Mouse (Mus musculus) embryonic facial prominence, embryonic 14.5 days (tissue): ENCODE results near the gene Tpx2. TPM values are rescaled to one million over a fixed set of nuclear protein-coding genes. Genes with fewer than 3 reads are reported as not detected.
A peak's percentile ranks its signal among the peaks of the same experiment; 100 is the strongest.

Experiments used
- ATAC-seq: fragments of 200-750 bp; cut with Nextera tagmentation; 2 replicates; pipeline ENCODE4 v1.8.0; 2017; ENCODE audit warnings: low read depth, moderate number of reproducible peaks, moderate TSS enrichment
- DNase-seq: peaks from one replicate; pipeline ENCODE4 v3.0.0-alpha.2; 2015; ENCODE audit warnings: low spot score
- H3K27ac ChIP-seq: fragments of 300-500 bp; sonication (generic); replicated peaks from 2 replicates; pipeline ENCODE4 v1.5.1; 2014; ENCODE audit warnings: low read depth, mild to moderate bottlenecking, low read length, moderate library complexity
- H3K27me3 ChIP-seq: fragments of 300-500 bp; sonication (generic); replicated peaks from 2 replicates; pipeline ENCODE4 v1.6.1; 2014; ENCODE audit warnings: low read length; ENCODE audit not compliant: control insufficient read depth, insufficient read depth
- H3K36me3 ChIP-seq: fragments of 300-500 bp; sonication (generic); 2 replicates; pipeline ENCODE4 v1.6.1; 2014; ENCODE audit warnings: low read length, mixed read lengths; ENCODE audit not compliant: control insufficient read depth, insufficient read depth
- H3K4me1 ChIP-seq: fragments of 300-500 bp; sonication (generic); 2 replicates; pipeline ENCODE4 v1.6.1; 2014; ENCODE audit warnings: antibody characterized with exemption, low read length; ENCODE audit not compliant: control insufficient read depth, insufficient read depth
- H3K4me2 ChIP-seq: fragments of 300-500 bp; sonication (generic); 2 replicates; pipeline ENCODE4 v1.6.1; 2014; ENCODE audit warnings: low read depth, mild to moderate bottlenecking, low read length, moderate library complexity, mixed read lengths
- H3K4me3 ChIP-seq: fragments of 300-500 bp; sonication (generic); 2 replicates; pipeline ENCODE4 v1.5.1; 2014; ENCODE audit warnings: low read depth, mild to moderate bottlenecking, low read length
- H3K9ac ChIP-seq: fragments of 300-500 bp; sonication (generic); 2 replicates; pipeline ENCODE4 v1.6.1; 2014; ENCODE audit warnings: low read depth, mild to moderate bottlenecking, low read length, moderate library complexity, mixed read lengths
- H3K9me3 ChIP-seq: fragments of 300-500 bp; sonication (generic); 2 replicates; pipeline ENCODE4 v1.6.1; 2016; ENCODE audit warnings: low read length; ENCODE audit not compliant: control insufficient read depth
- WGBS: fragments of 180-500 bp; shearing (Covaris S2); extraction: QIAGEN DNeasy Blood & Tissue Kit; methylation state at CpG from one replicate; pipeline ENCODE4 v1.1.7; 2014; 5-methylcytosine and 5-hydroxymethylcytosine counted together
- polyA plus RNA-seq: library from polyadenylated mRNA; unstranded; fragments of >200 nt; fragmentation: Nextera tagmentation; extraction: Ambion mirVana; gene quantifications from 2 replicates; pipeline ENCODE4 v1.2.1, GENCODE M21; 2014

Gene Tpx2
- polyA plus RNA-seq, 1 experiment from 2014 or later, result 69.3 TPM

GRCm38 (mm10) chr2:152931456-152932160, 83.8 kb downstream of the Tpx2 start:
- Histone ChIP-seq H3K4me2 (no peak overlapping the region), H3K27me3 (no peaks in the 10 kb centered on the region), H3K9ac (no peak overlapping the region), H3K4me1 (peaks cover 8% of the 10 kb centered on the region; the same call in 1 of the 2 replicates), H3K4me3 (no peak overlapping the region), H3K9me3 (no peaks in the 10 kb centered on the region), H3K36me3 (no peaks in the 10 kb centered on the region), H3K27ac (no peak overlapping the region)
- DNase-seq (no peak), ATAC-seq (no peak)
- 64% methylated on average over 12 of the region's 12 CpGs for WGBS

- H3K4me1 ChIP-seq, result peaks cover 8% of the 10 kb centered on the region; the same call in 1 of the 2 replicates
- no peaks in the 10 kb centered on the region for H3K36me3 ChIP-seq
- no peaks in the 10 kb centered on the region for H3K27me3 ChIP-seq
- ATAC-seq, result no peak
- DNase-seq, result no peak
- no peak within 1 kb of the TSS for H3K4me2 ChIP-seq
- H3K4me3 ChIP-seq, result no peak within 1 kb of the TSS
- H3K9me3 ChIP-seq, result no peaks in the 10 kb centered on the region
- H3K9ac ChIP-seq, result no peak within 1 kb of the TSS
- H3K27ac ChIP-seq, result no peak within 1 kb of the TSS
- WGBS, result 29% methylated on average over 9 of the region's 9 CpGs
Observed at GRCm38 (mm10) chr2:152933048-152933447, 85.3 kb downstream of the Tpx2 start, which contains the start of gene Foxs1. Gene Foxs1 (minus strand): TSS chr2:152933208.

- WGBS, result 16% methylated on average over 5 of the region's 5 CpGs
- Histone ChIP-seq H3K9ac (no peak overlapping the region), H3K27me3 (no peaks in the 10 kb centered on the region), H3K27ac (no peak overlapping the region), H3K4me1 (0 out of 2 replicates have a peak, but pooled peaks cover 4% of the 10 kb centered on the region), H3K36me3 (no peaks in the 10 kb centered on the region), H3K4me3 (no peak overlapping the region), H3K4me2 (no peak overlapping the region), H3K9me3 (no peaks in the 10 kb centered on the region)
- no peak for DNase-seq
- no peak; the same call in 1 of the 2 replicates for ATAC-seq
Observed at GRCm38 (mm10) chr2:152933614-152934013, 85.8 kb downstream of the Tpx2 start.

GRCm38 (mm10) chr2:152939846-152940245, 92.1 kb downstream of the Tpx2 start:
- H3K9me3 ChIP-seq, result no peaks in the 10 kb centered on the region
- no peak overlapping the region for H3K4me3 ChIP-seq
- peaks cover 51% of the 10 kb centered on the region for H3K27me3 ChIP-seq
- no peak overlapping the region for H3K9ac ChIP-seq
- H3K4me1 ChIP-seq, result no peaks in the 10 kb centered on the region; the same call in 1 of the 2 replicates
- no peak for DNase-seq
- no peak overlapping the region for H3K4me2 ChIP-seq
- no peaks in the 10 kb centered on the region for H3K36me3 ChIP-seq
- ATAC-seq, result no peak
- WGBS, result 13% methylated on average over 4 of the region's 4 CpGs
- no peak overlapping the region for H3K27ac ChIP-seq

GRCm38 (mm10) chr2:152941106-152941505, 93.3 kb downstream of the Tpx2 start:
- 71% methylated on average over 6 of the region's 6 CpGs for WGBS
- no peak for ATAC-seq
- Histone ChIP-seq H3K36me3 (no peaks in the 10 kb centered on the region), H3K27ac (no peak overlapping the region), H3K9ac (no peak overlapping the region), H3K27me3 (peaks cover 63% of the 10 kb centered on the region), H3K4me3 (no peak overlapping the region), H3K9me3 (no peaks in the 10 kb centered on the region), H3K4me2 (no peak overlapping the region), H3K4me1 (no peaks in the 10 kb centered on the region; the same call in 1 of the 2 replicates)
- no peak for DNase-seq

GRCm38 (mm10) chr2:152941776-152942175, 94.0 kb downstream of the Tpx2 start:
- H3K4me1 ChIP-seq, result no peaks in the 10 kb centered on the region; the same call in 1 of the 2 replicates
- H3K4me3 ChIP-seq, result no peak overlapping the region
- ATAC-seq (no peak), DNase-seq (no peak)
- H3K4me2 ChIP-seq, result no peak overlapping the region
- no peak overlapping the region for H3K9ac ChIP-seq
- WGBS, result 29% methylated on average over 7 of the region's 7 CpGs
- peaks cover 67% of the 10 kb centered on the region for H3K27me3 ChIP-seq
- no peaks in the 10 kb centered on the region for H3K36me3 ChIP-seq
- no peaks in the 10 kb centered on the region for H3K9me3 ChIP-seq
- H3K27ac ChIP-seq, result no peak overlapping the region

GRCm38 (mm10) chr2:152942898-152943515, 95.2 kb downstream of the Tpx2 start:
- 0 out of 2 replicates have a peak, but pooled peaks have one; percentile 18 for ATAC-seq

GRCm38 (mm10) chr2:152943568-152943967, 95.8 kb downstream of the Tpx2 start:
- H3K4me3 ChIP-seq, result peak overlapping the region; percentile 44
- no peaks in the 10 kb centered on the region for H3K9me3 ChIP-seq
- peaks cover 67% of the 10 kb centered on the region for H3K27me3 ChIP-seq
- H3K4me1 ChIP-seq, result no peaks in the 10 kb centered on the region; the same call in 1 of the 2 replicates
- peak overlapping the region; percentile 88 for H3K4me2 ChIP-seq
- WGBS, result 7% methylated on average over 8 of the region's 8 CpGs
- DNase-seq (no peak), ATAC-seq (no peak)
- H3K27ac ChIP-seq, result no peak overlapping the region
- 0 out of 2 replicates have a peak overlapping the region, but pooled peaks have one; percentile 48 for H3K9ac ChIP-seq
- H3K36me3 ChIP-seq, result no peaks in the 10 kb centered on the region

More at GRCm38 (mm10) chr2:152942898-152943515, 95.2 kb downstream of the Tpx2 start:
- peak overlapping the region; percentile 48 for H3K9ac ChIP-seq
- H3K4me1 ChIP-seq, result no peaks in the 10 kb centered on the region; the same call in 1 of the 2 replicates
- no peak for DNase-seq
- H3K4me3 ChIP-seq, result peak overlapping the region; percentile 44
- 0% methylated on average over 19 of the region's 65 CpGs for WGBS
- no peaks in the 10 kb centered on the region for H3K9me3 ChIP-seq
- H3K4me2 ChIP-seq, result peak overlapping the region; percentile 88
- H3K27me3 ChIP-seq, result peaks cover 67% of the 10 kb centered on the region
- no peak overlapping the region for H3K27ac ChIP-seq
- no peaks in the 10 kb centered on the region for H3K36me3 ChIP-seq
